Mouse (Mus musculus) heart, embryonic 10.5 days (tissue): ENCODE measurements around the gene Sema3b. TPM values are rescaled to one million over a fixed set of nuclear protein-coding genes. Genes with fewer than 3 reads are reported as not detected.

Source experiments
- DNase-seq: peaks from one replicate; pipeline ENCODE4 v3.0.0-alpha.2; 2017; ENCODE audit warnings: low spot score
- H3K27ac ChIP-seq: fragments of 300-500 bp; sonication (generic); 2 replicates; pipeline ENCODE4 v1.5.1; 2016; ENCODE audit warnings: mild to moderate bottlenecking
- H3K27me3 ChIP-seq: fragments of 300-500 bp; sonication (generic); 2 replicates; pipeline ENCODE4 v1.6.1; 2016; ENCODE audit warnings: mild to moderate bottlenecking; ENCODE audit not compliant: poor library complexity, insufficient read depth, severe bottlenecking
- H3K36me3 ChIP-seq: fragments of 300-500 bp; sonication (generic); 2 replicates; pipeline ENCODE4 v1.6.1; 2016; ENCODE audit warnings: mild to moderate bottlenecking, moderate library complexity
- H3K4me1 ChIP-seq: fragments of 300-500 bp; sonication (generic); 2 replicates; pipeline ENCODE4 v1.6.1; 2016; ENCODE audit warnings: mild to moderate bottlenecking
- H3K4me3 ChIP-seq: fragments of 300-500 bp; sonication (generic); 2 replicates; pipeline ENCODE4 v1.5.1; 2016; ENCODE audit warnings: mild to moderate bottlenecking, moderate library complexity
- H3K9me3 ChIP-seq: fragments of 300-500 bp; sonication (generic); 2 replicates; pipeline ENCODE4 v1.6.1; 2016; ENCODE audit warnings: mild to moderate bottlenecking, moderate library complexity
- WGBS: fragments of 180-500 bp; shearing (Covaris S2); methylation state at CpG from one replicate; pipeline ENCODE4 v1.1.7; 2016; 5-methylcytosine and 5-hydroxymethylcytosine counted together
- polyA plus RNA-seq: library from polyadenylated mRNA; unstranded; fragments of >200 nt; fragmentation: Nextera tagmentation; extraction: Ambion mirVana; gene quantifications from 2 replicates; pipeline ENCODE4 v1.2.1, GENCODE M21; 2016

The Sema3b gene
- polyA plus RNA-seq, 1 experiment from 2014 or later = 4.9 TPM

DNA sequence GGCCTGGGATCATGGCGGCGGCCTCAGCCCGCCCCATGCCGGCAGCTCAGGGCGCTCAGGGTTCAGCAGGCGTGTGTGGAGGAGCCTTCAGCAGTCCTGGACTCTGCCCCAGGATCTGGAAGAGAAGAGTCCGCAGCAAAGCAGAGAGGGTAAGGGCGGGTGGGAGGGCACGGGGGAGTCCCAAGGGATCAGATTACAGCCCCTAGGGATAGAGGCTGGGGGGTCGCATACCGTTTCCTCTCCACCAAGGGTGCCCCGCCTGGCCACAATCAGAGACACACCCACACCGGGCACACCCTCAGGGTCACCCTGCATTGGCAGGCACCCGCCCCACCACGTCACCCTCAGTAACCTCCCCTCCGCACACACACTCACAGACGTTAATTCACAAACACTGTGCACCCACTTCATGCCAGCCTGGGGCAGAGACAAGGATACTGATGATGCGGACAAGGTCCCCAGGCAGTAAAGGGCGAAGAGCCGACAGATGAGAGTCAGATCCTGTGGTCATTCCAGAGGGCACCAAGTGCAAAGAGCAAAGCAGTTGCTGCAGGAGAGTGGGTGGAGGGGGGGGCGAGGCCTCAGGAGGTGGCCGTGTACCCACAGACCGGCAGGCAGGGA lies 3.9 kb downstream of the Sema3b start:
- Histone ChIP-seq H3K9me3 (no peaks in the 10 kb centered on the region), H3K27ac (peak overlapping the region; percentile 48), H3K36me3 (no peaks in the 10 kb centered on the region), H3K4me3 (peak overlapping the region; percentile 37), H3K4me1 (peaks cover 77% of the 10 kb centered on the region), H3K27me3 (peaks cover 52% of the 10 kb centered on the region)
- 33% methylated on average over 23 of the region's 23 CpGs for WGBS
- no peak for DNase-seq

DNA sequence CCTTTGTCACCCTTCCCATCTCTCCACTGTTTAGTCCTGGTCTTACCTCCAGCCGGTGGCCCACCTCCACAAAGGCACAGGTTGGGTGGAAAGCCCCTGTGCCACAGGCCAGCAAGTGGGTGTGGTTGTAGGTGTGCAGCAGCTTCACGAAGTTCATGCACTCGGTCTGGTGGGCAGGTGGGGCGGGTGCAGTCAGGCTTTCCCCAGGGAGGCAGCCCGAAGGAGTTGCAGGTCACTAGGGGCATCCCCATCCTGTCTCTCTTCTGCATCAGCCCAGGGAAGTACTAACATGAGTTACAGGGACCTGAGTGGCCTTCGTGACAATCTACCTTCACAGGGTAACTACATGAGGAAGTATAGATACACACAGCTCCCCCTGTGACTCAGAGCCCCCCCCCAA lies 5.8 kb downstream of the Sema3b start:
- Histone ChIP-seq H3K36me3 (peaks cover 3% of the 10 kb centered on the region; the same call in 1 of the 2 replicates), H3K4me1 (peaks cover 68% of the 10 kb centered on the region), H3K27ac (no peak overlapping the region), H3K27me3 (peaks cover 71% of the 10 kb centered on the region), H3K9me3 (no peaks in the 10 kb centered on the region), H3K4me3 (no peak overlapping the region)
- DNase-seq = no peak
- 76% methylated on average over 6 of the region's 6 CpGs for WGBS

DNA sequence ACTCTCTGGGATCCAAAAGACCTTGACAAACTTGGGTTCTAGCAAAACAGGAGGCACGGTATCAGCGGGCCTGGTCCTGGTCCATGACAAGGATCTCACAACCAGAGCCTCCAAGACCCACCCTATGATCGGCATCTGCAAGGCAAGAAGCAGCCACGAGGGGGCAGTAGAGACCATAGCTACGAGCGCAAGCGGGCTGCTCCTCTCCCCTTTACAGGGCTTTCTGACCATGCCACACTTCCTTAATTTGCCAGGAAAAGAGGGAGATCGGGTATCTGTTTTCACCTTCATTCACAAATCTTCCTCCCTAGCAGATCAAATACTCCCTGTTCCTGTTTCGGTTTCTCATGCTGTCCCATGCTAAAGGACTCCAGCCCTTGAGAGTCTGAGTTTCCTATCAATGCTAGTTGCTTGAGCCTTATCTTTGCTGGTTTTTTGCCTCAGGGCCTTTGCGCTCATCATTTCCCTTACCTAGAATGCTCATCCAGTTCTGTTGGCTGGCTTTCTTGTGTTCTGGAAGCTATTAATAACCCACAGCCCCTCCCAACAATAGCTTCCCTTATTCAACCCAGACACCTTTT lies 6.9 kb downstream of the Sema3b start:
- Histone ChIP-seq H3K27me3 (peaks cover 73% of the 10 kb centered on the region), H3K4me1 (peaks cover 63% of the 10 kb centered on the region), H3K4me3 (no peak overlapping the region), H3K36me3 (peaks cover 3% of the 10 kb centered on the region; the same call in 1 of the 2 replicates), H3K9me3 (no peaks in the 10 kb centered on the region), H3K27ac (peak overlapping the region; percentile 30)
- DNase-seq = peak; percentile 92
- WGBS = 11% methylated on average over 10 of the region's 10 CpGs

DNA sequence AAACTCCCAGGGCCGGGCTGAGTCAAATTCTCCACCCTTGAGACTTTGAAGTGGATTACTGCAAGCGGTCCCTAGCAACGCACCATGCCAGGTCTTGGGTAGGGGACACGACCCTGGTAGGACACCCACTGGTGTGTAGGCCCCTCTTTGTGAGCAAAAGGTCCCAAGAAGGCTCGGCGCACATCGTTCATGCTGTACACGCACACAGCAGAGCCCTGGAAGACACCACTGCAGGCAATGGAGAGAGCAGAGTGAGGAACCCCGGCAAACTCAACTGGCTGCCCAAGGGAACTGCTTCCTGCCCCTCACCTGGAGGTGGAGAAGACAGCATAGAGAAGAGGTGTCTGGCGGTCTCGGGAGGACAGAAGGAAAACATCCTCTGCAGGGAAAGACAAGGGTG lies 7.8 kb downstream of the Sema3b start:
- Histone ChIP-seq H3K4me1 (peaks cover 63% of the 10 kb centered on the region), H3K27ac (no peak overlapping the region), H3K27me3 (peaks cover 69% of the 10 kb centered on the region), H3K9me3 (no peaks in the 10 kb centered on the region), H3K36me3 (peaks cover 3% of the 10 kb centered on the region; the same call in 1 of the 2 replicates), H3K4me3 (no peak overlapping the region)
- WGBS = 81% methylated on average over 11 of the region's 11 CpGs
- no peak for DNase-seq

DNA sequence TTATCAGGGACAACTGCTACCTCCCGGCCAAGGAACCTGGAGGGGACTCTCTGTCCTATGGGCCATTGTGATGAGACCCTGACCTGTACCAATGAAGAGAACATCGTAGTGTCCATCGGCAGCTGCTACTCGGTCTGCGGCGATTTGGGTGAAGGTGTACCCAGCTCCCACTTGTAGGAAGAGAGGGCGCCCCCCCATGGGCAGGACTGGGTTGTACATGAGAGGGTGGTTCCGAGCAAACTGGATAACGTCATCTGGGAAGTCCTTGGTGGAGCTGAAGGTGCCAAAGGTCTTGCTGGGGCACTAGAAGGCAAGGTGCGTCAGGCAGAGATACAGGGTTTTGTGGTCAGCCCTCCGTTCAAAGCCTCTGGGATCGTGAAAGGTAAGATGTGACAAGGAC lies 8.3 kb downstream of the Sema3b start:
- Histone ChIP-seq H3K36me3 (peaks cover 8% of the 10 kb centered on the region; the same call in 1 of the 2 replicates), H3K9me3 (no peaks in the 10 kb centered on the region), H3K4me3 (no peak overlapping the region), H3K4me1 (peaks cover 62% of the 10 kb centered on the region), H3K27ac (no peak overlapping the region), H3K27me3 (peaks cover 69% of the 10 kb centered on the region)
- 72% methylated on average over 12 of the region's 12 CpGs for WGBS
- DNase-seq = no peak

DNA sequence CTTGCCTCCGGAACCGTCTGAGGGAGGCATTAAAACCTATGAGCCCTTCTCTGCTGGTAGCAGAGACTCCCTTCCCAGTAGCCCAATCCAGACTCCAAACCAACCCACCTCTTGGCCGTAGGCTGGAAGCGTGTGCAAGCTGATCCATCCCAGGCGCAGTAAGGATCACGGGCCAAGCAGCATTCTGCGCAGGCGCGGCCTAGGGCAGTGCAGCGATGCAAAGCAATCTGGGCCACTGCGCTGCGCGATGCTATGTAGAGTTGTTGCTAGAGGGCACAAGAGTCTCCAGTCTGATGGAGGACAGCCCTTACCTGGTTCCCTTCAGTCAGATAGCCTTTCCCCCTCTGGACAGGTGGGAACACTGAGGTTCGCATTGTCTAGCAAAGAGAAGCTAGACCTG lies 9.2 kb downstream of the Sema3b start:
- H3K9me3 ChIP-seq = no peaks in the 10 kb centered on the region
- peaks cover 61% of the 10 kb centered on the region for H3K27me3 ChIP-seq
- DNase-seq = no peak
- WGBS = 60% methylated on average over 14 of the region's 14 CpGs
- peaks cover 11% of the 10 kb centered on the region; the same call in 1 of the 2 replicates for H3K36me3 ChIP-seq
- peak overlapping the region; percentile 4; the same call in 1 of the 2 replicates for H3K27ac ChIP-seq
- H3K4me3 ChIP-seq = no peak overlapping the region
- H3K4me1 ChIP-seq = peaks cover 55% of the 10 kb centered on the region

DNA sequence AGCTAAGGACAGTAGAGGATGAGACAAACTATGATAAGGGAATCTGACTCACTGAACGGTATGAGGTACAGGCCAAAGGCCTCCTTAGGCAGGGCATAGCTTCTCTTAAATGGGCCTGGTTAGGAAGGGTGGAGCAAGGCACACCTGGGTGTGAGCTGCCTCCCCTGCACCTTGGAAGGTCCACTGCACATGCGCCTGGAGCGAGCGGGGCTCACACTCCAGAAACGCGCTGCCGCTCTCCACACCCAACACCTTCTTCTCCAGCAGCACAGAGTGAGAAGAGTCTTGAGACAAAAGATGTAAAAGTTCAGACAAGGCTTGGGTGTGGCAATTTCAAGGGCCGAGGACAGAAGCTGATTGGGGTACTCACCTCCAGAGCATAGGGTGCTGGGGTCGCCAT lies 9.6 kb downstream of the Sema3b start:
- Histone ChIP-seq H3K27me3 (peaks cover 57% of the 10 kb centered on the region), H3K4me1 (peaks cover 50% of the 10 kb centered on the region), H3K9me3 (no peaks in the 10 kb centered on the region), H3K36me3 (peaks cover 15% of the 10 kb centered on the region; the same call in 1 of the 2 replicates), H3K27ac (no peak overlapping the region), H3K4me3 (no peak overlapping the region)
- no peak for DNase-seq
- WGBS = 76% methylated on average over 9 of the region's 9 CpGs

DNA sequence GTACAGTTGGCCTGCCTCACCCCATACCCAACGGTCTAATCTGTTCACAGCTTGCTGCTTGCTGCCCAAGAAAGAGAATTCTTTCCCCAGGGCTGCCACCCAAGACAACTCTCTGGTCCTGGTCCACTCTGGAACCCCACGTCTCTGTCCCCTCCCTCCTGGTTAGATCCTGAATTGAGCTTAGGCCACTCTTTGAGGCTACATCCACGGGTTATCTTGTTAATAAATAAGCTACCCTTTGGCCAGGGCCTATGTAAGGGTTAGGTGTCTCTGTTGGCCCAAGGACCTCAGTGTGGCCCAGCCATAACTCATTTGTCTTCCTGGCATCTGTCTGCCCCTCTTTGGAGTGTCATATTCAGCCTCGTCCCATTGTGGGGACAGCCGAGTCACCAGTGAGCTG lies 10.6 kb downstream of the Sema3b start:
- DNase-seq = no peak
- Histone ChIP-seq H3K27ac (0 out of 2 replicates have a peak overlapping the region, but pooled peaks have one; percentile 30), H3K4me3 (no peak overlapping the region), H3K9me3 (no peaks in the 10 kb centered on the region), H3K36me3 (peaks cover 25% of the 10 kb centered on the region), H3K4me1 (peaks cover 46% of the 10 kb centered on the region), H3K27me3 (peaks cover 46% of the 10 kb centered on the region)
- WGBS = 77% methylated on average over 5 of the region's 5 CpGs

DNA sequence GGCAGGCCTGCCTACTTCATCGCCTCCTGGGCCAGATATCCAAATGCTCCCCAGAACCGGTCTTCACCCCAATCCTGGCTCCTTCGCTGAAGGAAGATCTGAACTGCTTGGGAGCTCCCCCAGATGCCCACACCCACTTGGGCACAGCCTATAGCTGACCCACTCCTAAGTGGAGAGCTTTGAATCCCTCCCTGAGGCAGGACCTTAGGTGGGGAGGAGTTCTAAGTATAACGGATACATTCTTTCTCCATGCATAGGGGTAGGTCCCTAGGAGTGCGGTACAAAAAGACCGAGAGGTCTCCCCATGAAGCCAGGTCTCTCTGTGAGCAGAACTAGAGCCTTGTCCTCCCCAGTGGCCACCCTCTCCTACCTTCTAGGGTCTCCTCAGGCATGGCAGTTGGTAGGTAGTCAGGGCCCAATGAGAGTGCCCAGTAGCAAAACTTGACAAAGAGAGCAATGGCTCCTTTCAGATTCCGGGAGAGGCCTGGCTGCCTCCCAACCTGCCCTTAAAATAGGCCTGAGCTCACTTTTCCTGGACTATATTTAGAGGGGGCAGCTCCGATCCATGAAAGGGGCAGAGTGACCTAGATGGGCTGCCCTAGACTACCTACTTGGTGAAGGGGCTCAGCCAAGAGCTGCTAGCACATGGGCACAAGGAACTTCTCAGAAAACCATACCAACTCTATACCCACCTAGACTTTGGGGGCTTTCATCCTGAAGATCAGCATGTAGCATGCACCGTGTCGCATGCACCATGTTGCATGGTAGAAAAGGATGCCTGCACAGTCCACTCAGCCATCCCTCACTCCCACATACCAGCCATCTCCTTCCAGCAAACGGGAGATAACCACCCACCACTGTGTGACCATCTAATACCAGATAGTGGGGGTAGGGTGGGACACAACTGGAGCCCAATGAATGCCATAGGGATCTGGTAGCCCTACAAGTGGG lies 12.1 kb downstream of the Sema3b start:
- peaks cover 45% of the 10 kb centered on the region for H3K4me1 ChIP-seq
- peaks cover 40% of the 10 kb centered on the region for H3K36me3 ChIP-seq
- peak overlapping the region; percentile 88 for H3K27ac ChIP-seq
- H3K27me3 ChIP-seq = peaks cover 38% of the 10 kb centered on the region
- no peak for DNase-seq
- no peaks in the 10 kb centered on the region for H3K9me3 ChIP-seq
- WGBS = 70% methylated on average over 11 of the region's 11 CpGs
- H3K4me3 ChIP-seq = peak overlapping the region; percentile 44

DNA sequence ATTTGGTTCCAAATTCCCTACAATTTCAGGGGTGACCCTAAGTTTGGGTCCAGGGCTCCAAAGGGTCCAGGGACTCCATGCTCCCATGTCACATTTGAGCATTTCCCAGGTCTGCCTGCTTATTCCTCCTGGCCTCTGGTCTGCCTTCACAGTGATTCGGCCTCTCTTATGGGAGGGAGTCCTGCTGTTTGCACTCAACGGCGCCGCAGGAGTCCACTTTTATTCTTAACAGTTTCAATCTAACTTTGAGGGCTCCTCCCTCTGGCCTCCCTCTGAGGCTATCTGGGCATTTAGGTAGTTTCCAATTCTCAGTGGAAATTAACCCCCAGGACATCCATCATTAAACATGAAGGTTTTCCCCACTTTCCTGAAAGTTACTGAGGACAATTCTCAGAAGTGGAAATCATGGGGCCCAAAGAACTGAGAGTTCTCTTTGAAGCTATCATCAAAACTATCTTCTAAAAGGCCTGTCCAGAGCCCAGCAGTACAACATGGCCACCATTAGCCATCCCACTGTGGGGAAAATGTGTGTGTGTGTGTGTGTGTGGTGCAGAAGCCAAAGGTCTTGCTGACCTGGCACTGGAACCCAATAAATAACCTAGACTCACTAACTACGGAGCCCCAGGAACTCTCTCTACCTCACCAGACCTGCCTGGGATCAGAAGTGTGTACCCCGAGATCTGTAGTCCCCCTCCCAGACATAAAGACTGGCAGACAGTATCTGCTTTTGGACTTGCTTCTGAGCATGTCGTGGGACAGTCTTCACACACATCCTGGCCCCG lies 14.6 kb downstream of the Sema3b start:
- peaks cover 64% of the 10 kb centered on the region for H3K36me3 ChIP-seq
- no peak for DNase-seq
- H3K4me3 ChIP-seq = no peak overlapping the region
- WGBS = 82% methylated on average over 8 of the region's 8 CpGs
- no peaks in the 10 kb centered on the region for H3K9me3 ChIP-seq
- no peak overlapping the region for H3K27ac ChIP-seq
- peaks cover 18% of the 10 kb centered on the region for H3K27me3 ChIP-seq
- H3K4me1 ChIP-seq = peaks cover 47% of the 10 kb centered on the region

DNA sequence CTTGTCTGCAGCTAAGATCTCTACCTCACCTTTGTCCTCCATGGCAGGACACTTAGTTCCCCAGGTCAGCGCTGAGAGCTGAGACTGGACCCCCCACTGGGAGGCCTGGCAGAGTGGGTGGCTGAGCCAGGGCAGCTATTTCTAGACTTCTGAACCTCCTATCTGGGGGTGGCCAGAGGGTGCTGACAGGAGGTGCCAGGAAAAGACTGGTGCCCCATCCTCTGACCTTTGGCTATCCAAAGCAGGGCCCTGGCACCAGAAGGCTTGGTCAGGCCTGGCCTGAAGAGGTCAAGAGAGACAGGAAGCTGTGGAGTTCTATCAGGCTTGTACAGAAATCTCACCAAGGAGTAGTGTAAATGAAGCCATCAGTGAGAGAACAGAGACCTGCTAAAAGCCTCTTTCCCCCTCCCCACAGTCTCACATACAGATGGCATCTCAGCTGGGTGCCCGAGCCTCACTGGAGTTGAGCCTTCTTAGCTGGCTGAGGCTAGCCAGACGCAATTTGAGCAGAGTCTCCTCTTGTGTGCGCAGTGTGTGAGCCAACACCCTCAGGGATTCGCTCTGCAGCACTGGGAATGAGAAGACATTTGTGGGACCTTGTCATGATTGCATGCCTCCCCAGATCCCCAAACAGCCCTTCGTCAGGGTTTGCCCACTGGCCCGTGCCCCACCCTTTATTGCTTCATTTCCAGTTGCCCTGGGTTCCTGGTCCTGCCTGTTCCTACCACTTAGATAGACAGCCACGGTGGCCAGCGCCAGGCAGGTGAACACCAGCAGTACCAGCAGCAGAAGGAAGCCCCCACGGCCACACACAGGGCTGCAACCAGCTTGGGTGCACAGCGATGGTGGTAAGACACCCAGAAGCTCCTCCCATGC lies 15.7 kb downstream of the Sema3b start:
- no peak for DNase-seq
- Histone ChIP-seq H3K27ac (peak overlapping the region; percentile 42; the same call in 1 of the 2 replicates), H3K4me1 (peaks cover 57% of the 10 kb centered on the region), H3K27me3 (peaks cover 7% of the 10 kb centered on the region; the same call in 1 of the 2 replicates), H3K4me3 (0 out of 2 replicates have a peak overlapping the region, but pooled peaks have one; percentile 9), H3K9me3 (no peaks in the 10 kb centered on the region), H3K36me3 (peaks cover 62% of the 10 kb centered on the region)
- WGBS = 82% methylated on average over 11 of the region's 11 CpGs

DNA sequence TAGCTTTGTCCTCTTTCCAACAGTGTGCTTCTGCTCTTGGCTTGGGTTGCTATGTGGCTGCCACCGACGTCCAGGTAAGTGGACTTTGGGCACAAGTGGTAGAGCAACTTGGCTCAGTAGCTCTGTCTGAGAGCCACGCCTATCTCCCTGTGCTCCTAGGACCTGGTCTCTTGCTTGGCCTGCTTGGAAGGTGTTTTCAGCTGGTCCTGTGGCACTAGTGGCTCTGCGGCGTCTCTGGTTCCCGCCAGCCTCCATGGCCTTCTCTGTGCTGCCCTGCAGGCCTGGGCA lies 18.3 kb downstream of the Sema3b start:
- peaks cover 57% of the 10 kb centered on the region for H3K36me3 ChIP-seq
- no peaks in the 10 kb centered on the region for H3K9me3 ChIP-seq
- no peak overlapping the region for H3K4me3 ChIP-seq
- H3K27ac ChIP-seq = no peak overlapping the region
- 97% methylated on average over 6 of the region's 6 CpGs for WGBS
- DNase-seq = no peak
- peaks cover 50% of the 10 kb centered on the region for H3K4me1 ChIP-seq
- no peaks in the 10 kb centered on the region for H3K27me3 ChIP-seq
